Mouse (Mus musculus) CD4-positive, CD25-positive, alpha-beta regulatory T cell, adult 9 weeks (primary cell): ENCODE results near the gene Them7. TPM values are rescaled to one million over a fixed set of nuclear protein-coding genes. Genes with fewer than 3 reads are reported as not detected.

Experiments
- polyA plus RNA-seq: library from polyadenylated mRNA; unstranded; fragments of 100-300 nt; shearing (Covaris generic); gene quantifications from one replicate; pipeline ENCODE4 v1.2.1, GENCODE M21; 2017

Them7 gene
- polyA plus RNA-seq = not detected

GRCm38 (mm10) chr2:105224134-105224986 is at the start of gene Them7:
Them7 (plus strand) TSS chr2:105224320.

GRCm38 (mm10) chr2:105399085-105399891 is 175.2 kb downstream of the Them7 start, which contains the start of gene Rcn1:
Rcn1 (minus strand) TSS chr2:105399319.

Other genes with a start within 250 kb of the Them7 start
- 321 TPM for gene Eif3m, start 207.2 kb upstream of the Them7 start, polyA plus RNA-seq
- gene Gm11060, start 132.3 kb upstream of the Them7 start, polyA plus RNA-seq = not detected
- gene Wt1, start 97.8 kb upstream of the Them7 start, polyA plus RNA-seq = not detected
- gene Rcn1, start 175.0 kb downstream of the Them7 start, polyA plus RNA-seq = 9.9 TPM